Mouse (Mus musculus) midbrain, embryonic 10.5 days (tissue): ENCODE results near the gene Cdc42bpb. TPM values are rescaled to one million over a fixed set of nuclear protein-coding genes. Genes with fewer than 3 reads are reported as not detected.

Experiments
- DNase-seq: peaks from one replicate; pipeline ENCODE4 v3.0.0-alpha.2; 2017; ENCODE audit warnings: low spot score
- H3K27ac ChIP-seq: fragments of 300-500 bp; sonication (generic); replicated peaks from 2 replicates; pipeline ENCODE4 v1.5.1; 2016; ENCODE audit warnings: mild to moderate bottlenecking
- H3K27me3 ChIP-seq: fragments of 300-500 bp; sonication (generic); 2 replicates; pipeline ENCODE4 v1.6.1; 2016; ENCODE audit warnings: low read depth, mild to moderate bottlenecking; ENCODE audit not compliant: poor library complexity, severe bottlenecking
- H3K36me3 ChIP-seq: fragments of 300-500 bp; sonication (generic); 2 replicates; pipeline ENCODE4 v1.6.1; 2016; ENCODE audit warnings: mild to moderate bottlenecking, moderate library complexity
- H3K4me1 ChIP-seq: fragments of 300-500 bp; sonication (generic); 2 replicates; pipeline ENCODE4 v1.6.1; 2016
- H3K4me3 ChIP-seq: fragments of 300-500 bp; sonication (generic); 2 replicates; pipeline ENCODE4 v1.5.1; 2016; ENCODE audit warnings: mild to moderate bottlenecking, moderate library complexity
- H3K9me3 ChIP-seq: fragments of 300-500 bp; sonication (generic); replicated peaks from 2 replicates; pipeline ENCODE4 v1.6.1; 2016; ENCODE audit warnings: mild to moderate bottlenecking
- WGBS: fragments of 180-500 bp; shearing (Covaris S2); methylation state at CpG from one replicate; pipeline ENCODE4 v1.1.7; 2016; 5-methylcytosine and 5-hydroxymethylcytosine counted together
- polyA plus RNA-seq: library from polyadenylated mRNA; unstranded; fragments of >200 nt; fragmentation: Nextera tagmentation; extraction: Ambion mirVana; gene quantifications from 2 replicates; pipeline ENCODE4 v1.2.1, GENCODE M21; 2016

Gene Cdc42bpb
- polyA plus RNA-seq, 1 experiment from 2014 or later: 31.4 TPM

- Histone ChIP-seq H3K9me3 (no peaks in the 10 kb centered on the region), H3K27ac (no peak overlapping the region), H3K4me1 (no peaks in the 10 kb centered on the region), H3K27me3 (no peaks in the 10 kb centered on the region), H3K36me3 (peaks cover 97% of the 10 kb centered on the region), H3K4me3 (no peak overlapping the region)
- 97% methylated on average over 14 of the region's 14 CpGs for WGBS
- no peak for DNase-seq
These were observed 75.5 kb downstream of the Cdc42bpb start for GRCm38 (mm10) chr12:111302018-111302345.

- Histone ChIP-seq H3K4me3 (no peak overlapping the region), H3K4me1 (no peaks in the 10 kb centered on the region), H3K27ac (no peak overlapping the region), H3K27me3 (no peaks in the 10 kb centered on the region), H3K9me3 (no peaks in the 10 kb centered on the region), H3K36me3 (peaks cover 97% of the 10 kb centered on the region)
- 96% methylated on average over 27 of the region's 27 CpGs for WGBS
- DNase-seq: no peak
These were observed 76.0 kb downstream of the Cdc42bpb start for GRCm38 (mm10) chr12:111301322-111302017.

GRCm38 (mm10) chr12:111293025-111293424, 84.5 kb downstream of the Cdc42bpb start:
- Histone ChIP-seq H3K36me3 (peaks cover 79% of the 10 kb centered on the region), H3K27me3 (no peaks in the 10 kb centered on the region), H3K4me1 (peaks cover 11% of the 10 kb centered on the region), H3K4me3 (no peak overlapping the region), H3K27ac (no peak overlapping the region), H3K9me3 (no peaks in the 10 kb centered on the region)
- WGBS: 94% methylated on average over 12 of the region's 12 CpGs
- no peak for DNase-seq

- H3K4me1 ChIP-seq: peaks cover 31% of the 10 kb centered on the region
- 18% methylated on average over 10 of the region's 10 CpGs for WGBS
- H3K4me3 ChIP-seq: peak overlapping the region; percentile 32
- no peaks in the 10 kb centered on the region for H3K36me3 ChIP-seq
- no peak overlapping the region; the same call in 1 of the 2 replicates for H3K27ac ChIP-seq
- DNase-seq: no peak
- no peaks in the 10 kb centered on the region for H3K9me3 ChIP-seq
- no peaks in the 10 kb centered on the region for H3K27me3 ChIP-seq
These were observed 93.0 kb downstream of the Cdc42bpb start for GRCm38 (mm10) chr12:111284532-111284931.

GRCm38 (mm10) chr12:111283573-111283972, 93.9 kb downstream of the Cdc42bpb start:
- H3K9me3 ChIP-seq: 0 out of 2 replicates have a peak, but pooled peaks cover 8% of the 10 kb centered on the region
- H3K27ac ChIP-seq: 0 out of 2 replicates have a peak overlapping the region, but pooled peaks have one; percentile 9
- no peaks in the 10 kb centered on the region for H3K27me3 ChIP-seq
- 68% methylated on average over 4 of the region's 4 CpGs for WGBS
- H3K36me3 ChIP-seq: no peaks in the 10 kb centered on the region
- H3K4me3 ChIP-seq: no peak overlapping the region
- H3K4me1 ChIP-seq: peaks cover 22% of the 10 kb centered on the region
- no peak for DNase-seq

- no peaks in the 10 kb centered on the region for H3K36me3 ChIP-seq
- DNase-seq: no peak
- 0 out of 2 replicates have a peak, but pooled peaks cover 8% of the 10 kb centered on the region for H3K9me3 ChIP-seq
- 52% methylated on average over 6 of the region's 6 CpGs for WGBS
- peaks cover 65% of the 10 kb centered on the region for H3K27me3 ChIP-seq
- no peak overlapping the region for H3K27ac ChIP-seq
- H3K4me3 ChIP-seq: no peak overlapping the region
- H3K4me1 ChIP-seq: peaks cover 26% of the 10 kb centered on the region
These were observed 101.1 kb downstream of the Cdc42bpb start for GRCm38 (mm10) chr12:111276371-111276770.

GRCm38 (mm10) chr12:111275150-111275841, 102.2 kb downstream of the Cdc42bpb start:
- DNase-seq: peak; percentile 48
- no peaks in the 10 kb centered on the region for H3K36me3 ChIP-seq
- no peak overlapping the region for H3K27ac ChIP-seq
- H3K4me3 ChIP-seq: peak overlapping the region; percentile 53
- peaks cover 36% of the 10 kb centered on the region for H3K4me1 ChIP-seq
- WGBS: under 1% methylated on average over 58 of the region's 58 CpGs
- peaks cover 75% of the 10 kb centered on the region for H3K27me3 ChIP-seq
- H3K9me3 ChIP-seq: 0 out of 2 replicates have a peak, but pooled peaks cover 8% of the 10 kb centered on the region

- Histone ChIP-seq H3K9me3 (0 out of 2 replicates have a peak, but pooled peaks cover 8% of the 10 kb centered on the region), H3K4me1 (peaks cover 36% of the 10 kb centered on the region), H3K27ac (no peak overlapping the region; the same call in 1 of the 2 replicates), H3K4me3 (peak overlapping the region; percentile 53), H3K36me3 (no peaks in the 10 kb centered on the region), H3K27me3 (peaks cover 82% of the 10 kb centered on the region)
- no peak for DNase-seq
- WGBS: 4% methylated on average over 80 of the region's 80 CpGs
These were observed 102.9 kb downstream of the Cdc42bpb start for GRCm38 (mm10) chr12:111274447-111275149.

GRCm38 (mm10) chr12:111274006-111274405, 103.5 kb downstream of the Cdc42bpb start:
- Histone ChIP-seq H3K36me3 (no peaks in the 10 kb centered on the region), H3K27ac (no peak overlapping the region), H3K27me3 (peaks cover 88% of the 10 kb centered on the region), H3K4me3 (peak overlapping the region; percentile 53), H3K9me3 (0 out of 2 replicates have a peak, but pooled peaks cover 4% of the 10 kb centered on the region), H3K4me1 (peaks cover 36% of the 10 kb centered on the region)
- 3% methylated on average over 28 of the region's 28 CpGs for WGBS
- DNase-seq: peak; percentile 36

GRCm38 (mm10) chr12:111272420-111272819, 105.1 kb downstream of the Cdc42bpb start:
- H3K9me3 ChIP-seq: no peaks in the 10 kb centered on the region
- 18% methylated on average over 12 of the region's 12 CpGs for WGBS

GRCm38 (mm10) chr12:111271966-111272365, 105.6 kb downstream of the Cdc42bpb start:
- WGBS: 20% methylated on average over 8 of the region's 8 CpGs
- Histone ChIP-seq H3K27ac (no peak overlapping the region), H3K4me3 (0 out of 2 replicates have a peak overlapping the region, but pooled peaks have one; percentile 1), H3K9me3 (no peaks in the 10 kb centered on the region), H3K27me3 (peaks cover 80% of the 10 kb centered on the region), H3K36me3 (0 out of 2 replicates have a peak, but pooled peaks cover 4% of the 10 kb centered on the region), H3K4me1 (peaks cover 49% of the 10 kb centered on the region)
- no peak for DNase-seq

More at GRCm38 (mm10) chr12:111272420-111272819, 105.1 kb downstream of the Cdc42bpb start:
- H3K4me3 ChIP-seq: no peak overlapping the region
- DNase-seq: peak; percentile 85
- H3K27ac ChIP-seq: no peak overlapping the region
- peaks cover 85% of the 10 kb centered on the region for H3K27me3 ChIP-seq
- 0 out of 2 replicates have a peak, but pooled peaks cover under 1% of the 10 kb centered on the region for H3K36me3 ChIP-seq
- peaks cover 46% of the 10 kb centered on the region for H3K4me1 ChIP-seq

- H3K9me3 ChIP-seq: no peaks in the 10 kb centered on the region
These were observed 106.1 kb downstream of the Cdc42bpb start for GRCm38 (mm10) chr12:111271406-111271805.

More at GRCm38 (mm10) chr12:111271406-111271805, 106.1 kb downstream of the Cdc42bpb start:
- 9% methylated on average over 27 of the region's 28 CpGs for WGBS
- Histone ChIP-seq H3K4me1 (peaks cover 51% of the 10 kb centered on the region), H3K27me3 (peaks cover 75% of the 10 kb centered on the region), H3K36me3 (0 out of 2 replicates have a peak, but pooled peaks cover 4% of the 10 kb centered on the region), H3K4me3 (peak overlapping the region; percentile 1; the same call in 1 of the 2 replicates), H3K27ac (no peak overlapping the region)
- no peak for DNase-seq
